Mouse (Mus musculus) C2C12 (cell line): ENCODE measurements at regions not wholly inside any gene's neighbourhood (a gene's known extent, or its start where the extent isn't known, plus 50 kb on each side); places are given as distances from the start of the nearest gene placed in this dataset.

Experiments
- H3K27me3 ChIP-seq: one replicate; pipeline ENCODE4 v1.6.1; 2011; ENCODE audit not compliant: control insufficient read depth, insufficient read depth, insufficient read length
- H3K36me3 ChIP-seq: one replicate; pipeline ENCODE4 v1.6.1; 2011; ENCODE audit not compliant: control insufficient read depth, insufficient read depth
- H3K4me3 ChIP-seq: one replicate; pipeline ENCODE4 v1.5.1; 2011; ENCODE audit warnings: mild to moderate bottlenecking, control low read depth; ENCODE audit not compliant: poor library complexity, insufficient read depth, severe bottlenecking
- H3K79me2 ChIP-seq: one replicate; pipeline ENCODE4 v1.6.1; 2011; ENCODE audit not compliant: control insufficient read depth, insufficient read depth
- H3K79me3 ChIP-seq: one replicate; pipeline ENCODE4 v1.6.1; 2011; ENCODE audit warnings: low read depth, control low read depth
- H3ac ChIP-seq: one replicate; pipeline ENCODE3; 2011; ENCODE audit warnings: low read depth; ENCODE audit not compliant: control insufficient read depth, insufficient read length
- CEBPB ChIP-seq: IDR thresholded peaks from one replicate; pipeline ENCODE4 v1.6.1; 2011; ENCODE audit warnings: low read depth, mild to moderate bottlenecking, control low read depth, moderate library complexity
- CTCF ChIP-seq: IDR thresholded peaks from one replicate; pipeline ENCODE4 v1.5.1; 2011; ENCODE audit not compliant: control insufficient read depth, insufficient read depth, insufficient read length
- FOSL1 ChIP-seq: IDR thresholded peaks from one replicate; pipeline ENCODE4 v1.8.0; 2011; ENCODE audit warnings: mild to moderate bottlenecking, low read length; ENCODE audit not compliant: poor library complexity, insufficient read depth, severe bottlenecking
- MAX ChIP-seq: IDR thresholded peaks from one replicate; pipeline ENCODE4 v1.6.1; 2011; ENCODE audit warnings: mild to moderate bottlenecking, control low read depth
- MYOD1 ChIP-seq: IDR thresholded peaks from one replicate; pipeline ENCODE4 v1.6.1; 2011; ENCODE audit warnings: low read depth; ENCODE audit not compliant: control insufficient read depth, insufficient read length
- MYOG ChIP-seq: IDR thresholded peaks from one replicate; pipeline ENCODE4 v1.6.1; 2011; ENCODE audit not compliant: control insufficient read depth, insufficient read length; ENCODE audit errors: extremely low read depth
- USF1 ChIP-seq: IDR thresholded peaks from one replicate; pipeline ENCODE4 v1.6.1; 2011; ENCODE audit warnings: low read depth, mild to moderate bottlenecking, control low read depth, moderate library complexity

DNA sequence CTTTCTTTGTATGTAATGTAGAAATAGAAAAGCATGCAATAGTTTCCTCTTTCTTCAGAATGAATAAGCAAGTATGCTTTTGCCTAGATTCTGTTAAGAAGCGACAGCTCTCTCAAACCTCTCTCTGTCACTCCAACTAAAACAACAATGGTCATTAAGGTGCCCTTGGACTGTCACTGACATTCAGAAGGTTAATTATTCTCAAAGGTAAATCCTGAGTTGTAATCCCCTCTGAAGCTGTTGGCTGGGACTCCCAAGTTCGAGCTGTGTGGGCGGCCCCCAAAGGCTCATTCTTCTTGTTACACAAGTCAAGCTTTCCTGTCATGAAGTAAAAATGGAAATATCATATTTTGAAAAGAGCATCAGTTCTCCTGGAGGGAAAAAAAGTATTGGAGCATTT lies 153.6 kb upstream of the Cdkn3 start:
- Histone ChIP-seq H3ac (no peak overlapping the region), H3K36me3 (no peaks in the 10 kb centered on the region), H3K4me3 (no peak overlapping the region), H3K79me2 (no peaks in the 10 kb centered on the region), H3K27me3 (no peaks in the 10 kb centered on the region), H3K79me3 (no peaks in the 10 kb centered on the region)
- TF ChIP-seq MYOG (no peak), FOSL1 (no peak), MAX (no peak), CEBPB (no peak), MYOD1 (no peak), USF1 (no peak), CTCF (no peak)

DNA sequence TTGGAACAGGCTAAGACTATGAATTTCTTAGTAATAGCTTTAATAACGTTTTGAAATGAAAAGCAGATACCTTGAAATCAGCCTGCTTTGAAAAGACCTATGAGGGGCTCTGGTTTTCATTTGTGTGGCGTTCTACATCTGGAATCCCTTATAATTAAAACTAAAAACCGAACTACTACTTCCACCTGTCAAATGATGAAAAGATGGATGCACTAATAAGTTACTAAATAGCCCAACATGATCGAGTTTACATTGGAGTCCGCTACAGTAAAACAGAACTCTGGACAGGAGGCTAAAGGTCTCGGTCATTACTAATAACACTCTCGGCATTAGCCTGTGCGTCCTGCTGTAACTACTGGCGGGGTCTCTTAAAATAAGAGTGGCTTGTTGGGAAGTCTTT lies 154.3 kb upstream of the Cdkn3 start:
- Histone ChIP-seq H3K79me3 (no peaks in the 10 kb centered on the region), H3K79me2 (no peaks in the 10 kb centered on the region), H3K36me3 (no peaks in the 10 kb centered on the region), H3K27me3 (no peaks in the 10 kb centered on the region), H3ac (no peak overlapping the region), H3K4me3 (no peak overlapping the region)
- TF ChIP-seq MYOG (no peak), MAX (no peak), MYOD1 (no peak), FOSL1 (no peak), USF1 (no peak), CEBPB (no peak), CTCF (no peak)

DNA sequence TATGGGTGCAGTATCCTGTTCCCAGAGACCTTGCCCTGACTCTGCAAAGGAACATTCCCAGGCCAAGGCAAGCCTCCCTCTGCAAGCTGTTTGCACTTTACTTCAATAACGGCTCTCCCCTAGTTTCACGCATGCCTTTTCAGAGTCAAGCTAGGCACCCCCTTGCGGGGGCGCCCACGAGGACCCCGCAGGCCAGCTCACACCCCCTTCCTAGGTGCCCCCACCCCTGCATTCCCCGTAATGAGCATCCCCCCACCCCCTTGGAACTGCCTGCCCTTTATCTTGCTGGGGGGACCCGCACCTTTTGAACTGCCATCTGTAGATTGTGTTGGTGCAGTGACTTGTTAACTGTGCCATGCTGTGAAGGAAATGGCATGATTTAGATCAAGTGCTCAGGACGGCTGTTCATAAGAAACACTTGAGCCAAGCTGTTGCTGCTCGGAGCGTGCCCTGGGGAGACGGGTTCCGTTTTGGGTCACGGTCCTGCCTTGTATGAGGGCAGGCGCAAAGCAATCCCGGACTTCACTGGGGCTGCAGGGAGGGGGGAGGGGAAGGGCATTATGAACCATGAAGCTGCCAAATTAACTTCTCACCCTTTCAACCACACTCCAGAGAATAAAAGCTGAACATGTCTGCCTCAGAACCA lies 155.3 kb upstream of the Cdkn3 start:
- TF ChIP-seq CTCF (no peak), CEBPB (no peak), FOSL1 (no peak), MYOG (no peak), MAX (no peak), USF1 (no peak), MYOD1 (no peak)
- H3K79me2 ChIP-seq, result no peaks in the 10 kb centered on the region
- H3ac ChIP-seq, result no peak overlapping the region
- H3K27me3 ChIP-seq, result no peaks in the 10 kb centered on the region
- no peak overlapping the region for H3K4me3 ChIP-seq
- H3K36me3 ChIP-seq, result no peaks in the 10 kb centered on the region
- no peaks in the 10 kb centered on the region for H3K79me3 ChIP-seq

DNA sequence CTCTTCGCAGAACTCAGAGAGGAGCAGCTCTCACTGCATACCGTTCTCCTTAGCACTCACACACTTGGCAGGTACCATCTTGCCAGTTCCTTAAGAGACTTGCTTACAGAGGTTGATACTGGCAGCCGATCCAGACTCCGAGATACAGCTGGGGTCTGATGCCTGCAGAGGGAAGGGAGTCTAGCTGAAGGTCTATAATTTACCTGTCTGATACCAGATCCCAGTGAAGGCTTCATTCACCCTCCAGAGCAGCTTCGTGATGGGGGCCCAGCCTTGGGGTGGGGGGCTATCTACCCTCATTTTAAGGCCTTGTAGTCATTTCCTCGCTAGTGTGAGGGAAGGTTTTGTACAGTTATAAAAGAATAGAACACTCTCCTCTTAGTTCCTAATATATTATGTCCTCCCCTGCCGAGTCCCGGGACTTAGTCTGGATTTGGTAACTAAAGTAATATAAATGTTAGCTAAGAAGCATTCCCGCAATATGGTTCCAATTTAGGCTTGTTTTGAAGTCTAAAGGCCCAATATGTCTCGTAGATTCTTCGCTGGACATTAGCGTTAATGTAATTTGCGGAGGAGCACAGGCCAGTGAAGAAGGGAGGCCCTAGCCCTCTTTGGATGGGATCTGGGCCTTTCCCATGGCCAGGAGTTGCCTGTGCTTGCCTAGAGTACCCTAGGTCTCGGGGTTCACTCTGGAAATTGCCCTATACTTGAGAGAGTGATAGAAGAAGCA lies 156.0 kb upstream of the Cdkn3 start:
- no peak for TF ChIP-seq USF1
- TF ChIP-seq MYOD1, result no peak
- no peak for TF ChIP-seq MAX
- no peak for TF ChIP-seq MYOG
- no peak for TF ChIP-seq CTCF
- TF ChIP-seq CEBPB, result no peak
- TF ChIP-seq FOSL1, result no peak
- H3ac ChIP-seq, result no peak overlapping the region
- no peak overlapping the region for H3K4me3 ChIP-seq

DNA sequence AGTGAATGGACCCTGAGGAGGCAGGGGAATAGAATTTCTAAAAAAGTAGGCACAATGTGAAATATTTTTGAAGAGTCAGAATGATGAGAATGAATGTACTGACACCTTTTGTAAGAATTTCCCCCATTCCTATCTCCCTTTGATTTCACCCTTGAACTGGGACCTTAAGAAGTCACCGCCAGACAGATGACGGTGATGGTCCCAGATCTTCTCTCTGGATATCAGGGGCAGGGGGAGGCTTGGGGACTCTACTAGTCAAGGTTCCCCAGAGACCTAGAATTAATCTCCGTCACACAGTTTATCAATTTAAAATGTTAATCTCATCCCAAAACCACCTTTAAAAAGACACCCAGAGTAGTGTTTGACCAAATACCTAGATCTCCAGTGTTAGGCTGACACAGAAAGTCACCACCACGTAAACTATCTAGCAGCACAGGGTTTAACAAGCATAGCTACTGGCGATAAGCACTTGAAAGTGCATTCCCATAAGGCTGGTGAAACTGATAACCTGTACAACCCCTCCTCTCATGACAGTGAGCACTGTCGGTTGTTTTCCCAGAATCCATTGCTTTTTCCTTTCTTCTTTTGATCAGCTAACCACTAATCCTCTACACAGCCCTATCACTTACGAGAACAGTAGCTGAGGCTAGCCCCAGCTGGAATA lies 163.5 kb upstream of the Cdkn3 start:
- Histone ChIP-seq H3K27me3 (no peaks in the 10 kb centered on the region), H3K79me3 (no peaks in the 10 kb centered on the region), H3ac (no peak overlapping the region), H3K4me3 (no peak overlapping the region), H3K79me2 (no peaks in the 10 kb centered on the region), H3K36me3 (no peaks in the 10 kb centered on the region)
- TF ChIP-seq MYOG, result no peak
- no peak for TF ChIP-seq CEBPB
- no peak for TF ChIP-seq MYOD1

More for the DNA sequence above, 156.0 kb upstream of the Cdkn3 start:
- Histone ChIP-seq H3K79me2 (no peaks in the 10 kb centered on the region), H3K79me3 (no peaks in the 10 kb centered on the region), H3K36me3 (no peaks in the 10 kb centered on the region), H3K27me3 (no peaks in the 10 kb centered on the region)
